Mouse (Mus musculus) midbrain, postnatal 0 days (tissue): ENCODE measurements around the gene Clec16a. TPM values are rescaled to one million over a fixed set of nuclear protein-coding genes. Genes with fewer than 3 reads are reported as not detected.

Experiments used
- ATAC-seq: fragments of 200-750 bp; cut with Nextera tagmentation; 2 replicates; pipeline ENCODE4 v1.8.0; 2017; ENCODE audit warnings: moderate number of reproducible peaks, mild to moderate bottlenecking, moderate TSS enrichment, moderate library complexity; ENCODE audit not compliant: low FRiP score
- DNase-seq: peaks from one replicate; pipeline ENCODE4 v3.0.0-alpha.2; 2015; ENCODE audit warnings: low spot score
- H3K27ac ChIP-seq: fragments of 300-500 bp; sonication (generic); 2 replicates; pipeline ENCODE4 v1.5.1; 2014; ENCODE audit warnings: low read depth, mild to moderate bottlenecking, low read length, mixed read lengths
- H3K27me3 ChIP-seq: fragments of 300-500 bp; sonication (generic); 2 replicates; pipeline ENCODE4 v1.6.1; 2014; ENCODE audit warnings: low read length, control low read depth, mixed read lengths; ENCODE audit not compliant: insufficient read depth
- H3K36me3 ChIP-seq: fragments of 300-500 bp; sonication (generic); 2 replicates; pipeline ENCODE4 v1.6.1; 2014; ENCODE audit warnings: low read length, control low read depth, mixed read lengths; ENCODE audit not compliant: insufficient read depth
- H3K4me1 ChIP-seq: fragments of 300-500 bp; sonication (generic); 2 replicates; pipeline ENCODE4 v1.6.1; 2014; ENCODE audit warnings: mild to moderate bottlenecking, control low read depth, antibody characterized with exemption, low read length, mixed read lengths; ENCODE audit not compliant: insufficient read depth
- H3K4me2 ChIP-seq: fragments of 300-500 bp; sonication (generic); 2 replicates; pipeline ENCODE4 v1.6.1; 2014; ENCODE audit warnings: low read depth, mild to moderate bottlenecking, low read length, mixed read lengths; ENCODE audit not compliant: poor library complexity, severe bottlenecking
- H3K4me3 ChIP-seq: fragments of 300-500 bp; sonication (generic); 2 replicates; pipeline ENCODE4 v1.5.1; 2014; ENCODE audit warnings: low read depth, mild to moderate bottlenecking, low read length, moderate library complexity
- H3K9ac ChIP-seq: fragments of 300-500 bp; sonication (generic); replicated peaks from 2 replicates; pipeline ENCODE4 v1.6.1; 2014; ENCODE audit warnings: mild to moderate bottlenecking, low read length, moderate library complexity, mixed read lengths; ENCODE audit not compliant: poor library complexity, severe bottlenecking
- H3K9me3 ChIP-seq: fragments of 300-500 bp; sonication (generic); 2 replicates; pipeline ENCODE4 v1.6.1; 2016; ENCODE audit warnings: low read length, control low read depth
- CTCF ChIP-seq: IDR thresholded peaks from 2 replicates; pipeline ENCODE4 v1.5.1; 2016; ENCODE audit warnings: antibody characterized with exemption, mild to moderate bottlenecking
- WGBS: fragments of 180-500 bp; shearing (Covaris S2); extraction: QIAGEN DNeasy Blood & Tissue Kit; methylation state at CpG from one replicate; pipeline ENCODE4 v1.1.7; 2014; 5-methylcytosine and 5-hydroxymethylcytosine counted together
- polyA plus RNA-seq: library from polyadenylated mRNA; unstranded; fragments of >200 nt; fragmentation: Nextera tagmentation; extraction: Ambion mirVana; gene quantifications from 2 replicates; pipeline ENCODE4 v1.2.1, GENCODE M21; 2015
- total RNA-seq: library from RNA; depleted of rRNA; stranded (reverse); fragments of >200 nt; gene quantifications from 2 replicates; pipeline ENCODE4 v1.2.3, GENCODE M21; 2014

The Clec16a gene
- total and polyA plus RNA-seq, 2 experiments from 2014 or later = 63.8 to 69.5 TPM

GRCm38 (mm10) chr16:10773543-10773942 is 228.4 kb downstream of the Clec16a start:
- Histone ChIP-seq H3K4me3 (no peak overlapping the region), H3K4me1 (no peaks in the 10 kb centered on the region), H3K36me3 (no peaks in the 10 kb centered on the region), H3K9me3 (no peaks in the 10 kb centered on the region), H3K4me2 (no peak overlapping the region), H3K9ac (no peak overlapping the region), H3K27ac (no peak overlapping the region), H3K27me3 (no peaks in the 10 kb centered on the region)
- WGBS = 90% methylated on average over 8 of the region's 8 CpGs
- DNase-seq = no peak
- no peak for TF ChIP-seq CTCF
- ATAC-seq = no peak

GRCm38 (mm10) chr16:10774726-10775125 is 229.6 kb downstream of the Clec16a start:
- Histone ChIP-seq H3K27me3 (no peaks in the 10 kb centered on the region), H3K9ac (no peak overlapping the region), H3K4me2 (no peak overlapping the region), H3K4me1 (no peaks in the 10 kb centered on the region), H3K27ac (no peak overlapping the region), H3K4me3 (no peak overlapping the region), H3K9me3 (no peaks in the 10 kb centered on the region), H3K36me3 (no peaks in the 10 kb centered on the region)
- 72% methylated on average over 4 of the region's 4 CpGs for WGBS
- DNase-seq = no peak
- ATAC-seq = no peak
- no peak for TF ChIP-seq CTCF

GRCm38 (mm10) chr16:10776322-10776721 is 231.2 kb downstream of the Clec16a start:
- Histone ChIP-seq H3K4me1 (no peaks in the 10 kb centered on the region), H3K4me2 (no peak overlapping the region), H3K27ac (no peak overlapping the region), H3K9ac (no peak overlapping the region), H3K27me3 (no peaks in the 10 kb centered on the region; the same call in 1 of the 2 replicates), H3K4me3 (no peak overlapping the region), H3K9me3 (no peaks in the 10 kb centered on the region), H3K36me3 (no peaks in the 10 kb centered on the region)
- ATAC-seq (no peak), DNase-seq (no peak)
- 71% methylated on average over 7 of the region's 7 CpGs for WGBS
- no peak for TF ChIP-seq CTCF

GRCm38 (mm10) chr16:10777579-10778160 is 232.5 kb downstream of the Clec16a start:
- H3K27ac ChIP-seq = no peak overlapping the region
- 77% methylated on average over 5 of the region's 5 CpGs for WGBS
- H3K36me3 ChIP-seq = no peaks in the 10 kb centered on the region
- no peak for DNase-seq
- H3K9me3 ChIP-seq = no peaks in the 10 kb centered on the region
- H3K4me2 ChIP-seq = no peak overlapping the region
- no peaks in the 10 kb centered on the region; the same call in 1 of the 2 replicates for H3K27me3 ChIP-seq
- H3K4me3 ChIP-seq = no peak overlapping the region
- no peak overlapping the region for H3K9ac ChIP-seq
- no peak for ATAC-seq
- TF ChIP-seq CTCF = no peak
- H3K4me1 ChIP-seq = peaks cover 4% of the 10 kb centered on the region; the same call in 1 of the 2 replicates

- no peak overlapping the region for H3K4me3 ChIP-seq
- ATAC-seq = no peak
- 86% methylated on average over 5 of the region's 5 CpGs for WGBS
- no peaks in the 10 kb centered on the region for H3K9me3 ChIP-seq
- H3K9ac ChIP-seq = no peak overlapping the region
- no peak overlapping the region for H3K27ac ChIP-seq
- TF ChIP-seq CTCF = no peak
- no peak overlapping the region for H3K4me2 ChIP-seq
- no peaks in the 10 kb centered on the region; the same call in 1 of the 2 replicates for H3K27me3 ChIP-seq
- no peaks in the 10 kb centered on the region for H3K36me3 ChIP-seq
- H3K4me1 ChIP-seq = peaks cover 11% of the 10 kb centered on the region; the same call in 1 of the 2 replicates
- DNase-seq = no peak
These were observed 235.5 kb downstream of the Clec16a start for GRCm38 (mm10) chr16:10780631-10781120.

GRCm38 (mm10) chr16:10781862-10782371 is 236.8 kb downstream of the Clec16a start:
- TF ChIP-seq CTCF = no peak
- H3K4me1 ChIP-seq = peaks cover 11% of the 10 kb centered on the region; the same call in 1 of the 2 replicates
- WGBS = 41% methylated on average over 9 of the region's 9 CpGs
- H3K9me3 ChIP-seq = no peaks in the 10 kb centered on the region
- no peak overlapping the region for H3K27ac ChIP-seq
- H3K9ac ChIP-seq = no peak overlapping the region
- no peak overlapping the region for H3K4me3 ChIP-seq
- DNase-seq (no peak), ATAC-seq (no peak)
- H3K36me3 ChIP-seq = no peaks in the 10 kb centered on the region
- H3K27me3 ChIP-seq = no peaks in the 10 kb centered on the region; the same call in 1 of the 2 replicates
- no peak overlapping the region for H3K4me2 ChIP-seq
